Mouse (Mus musculus) layer of hippocampus, postnatal 14 days (tissue): ENCODE results near the gene Eri3. TPM values are rescaled to one million over a fixed set of nuclear protein-coding genes. Genes with fewer than 3 reads are reported as not detected.

Source experiments
- DNase-seq, 2 experiments: peaks; one replicate each; pipeline ENCODE4 v3.0.0; 2021 to 2022; ENCODE audit warnings: low spot score in 2 of 2, mixed read lengths in 1 of 2
- long read RNA-seq, 2 experiments: library from polyadenylated mRNA; stranded (forward); transcript quantifications; one replicate each; pipeline ENCODE4 v2.0.0; 2021
- total RNA-seq, 2 experiments: library from RNA; stranded (reverse); gene quantifications; 2 replicates each; pipeline ENCODE4 v1.2.3; 2021

Gene Eri3
- total RNA-seq, result 100 to 1,000 TPM; 217 to 218 TPM
- long read RNA-seq, experiment 1, transcript Eri3-201 (9 exons, 1,719 nt), result major isoform, 185 of 323 reads
- long read RNA-seq, experiment 1, partial matches to known transcripts, result 39 of 323 reads
- long read RNA-seq, experiment 1, other reads (novel, unspliced or antisense), result 99 of 323 reads
- long read RNA-seq, experiment 2, transcript Eri3-201 (9 exons, 1,719 nt), result major isoform, 201 of 416 reads
- long read RNA-seq, experiment 2, partial matches to known transcripts, result 75 of 416 reads
- long read RNA-seq, experiment 2, other reads (novel, unspliced or antisense), result 140 of 416 reads

GRCm38 (mm10) chr4:117550140-117550851 lies at the start of gene Eri3:
Eri3 (plus strand) TSS chr4:117550365.
- DNase-seq, result peak; percentile 98 to 99

- peak in 1 of 2 experiments; percentile 66 for DNase-seq
Observed at GRCm38 (mm10) chr4:117518246-117518645, 31.9 kb upstream of the Eri3 start.

DNA sequence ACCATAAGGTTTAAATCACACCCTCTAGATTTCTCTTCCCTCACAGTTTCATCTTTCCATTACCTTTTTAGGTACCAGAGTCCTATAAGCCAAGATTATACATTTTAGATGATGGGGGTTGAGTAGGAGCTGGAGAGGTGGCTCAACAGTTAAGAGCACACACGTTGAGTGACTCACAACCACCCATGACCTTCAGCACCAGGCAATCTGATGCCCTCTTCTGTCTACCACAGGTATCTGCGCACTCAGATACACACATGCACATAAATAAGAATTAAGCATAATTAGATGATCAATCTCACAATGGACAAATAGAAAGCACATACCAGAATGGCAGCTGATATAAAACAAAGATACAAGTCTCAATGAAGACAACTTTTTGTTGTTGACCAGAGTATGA lies 28.8 kb upstream of the Eri3 start:
- no peak for DNase-seq

GRCm38 (mm10) chr4:117525990-117526389 lies 24.2 kb upstream of the Eri3 start:
- DNase-seq, result no peak

GRCm38 (mm10) chr4:117527116-117527899 lies 22.9 kb upstream of the Eri3 start:
- DNase-seq, result no peak

DNA sequence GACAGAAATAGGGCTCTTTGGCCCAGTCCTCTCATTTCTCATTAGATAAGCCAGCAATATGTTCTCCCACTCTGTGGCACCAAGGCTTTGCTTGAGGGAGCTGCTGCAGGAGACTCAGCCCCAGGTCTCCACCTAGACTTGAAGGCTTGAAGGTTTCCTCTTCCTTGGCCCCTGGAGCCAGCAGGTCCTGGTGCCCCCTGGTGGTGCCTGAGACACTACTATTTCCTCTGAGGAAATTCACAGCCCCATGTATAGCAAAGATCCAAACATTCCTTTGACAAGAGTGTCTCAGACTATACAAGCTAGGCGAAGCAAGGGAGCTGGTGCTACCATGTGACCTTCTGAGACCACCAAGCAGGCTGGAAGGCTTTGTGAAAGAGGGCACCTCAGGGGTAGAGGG lies 22.2 kb upstream of the Eri3 start:
- DNase-seq, result peak in 1 of 2 experiments; percentile 24

DNA sequence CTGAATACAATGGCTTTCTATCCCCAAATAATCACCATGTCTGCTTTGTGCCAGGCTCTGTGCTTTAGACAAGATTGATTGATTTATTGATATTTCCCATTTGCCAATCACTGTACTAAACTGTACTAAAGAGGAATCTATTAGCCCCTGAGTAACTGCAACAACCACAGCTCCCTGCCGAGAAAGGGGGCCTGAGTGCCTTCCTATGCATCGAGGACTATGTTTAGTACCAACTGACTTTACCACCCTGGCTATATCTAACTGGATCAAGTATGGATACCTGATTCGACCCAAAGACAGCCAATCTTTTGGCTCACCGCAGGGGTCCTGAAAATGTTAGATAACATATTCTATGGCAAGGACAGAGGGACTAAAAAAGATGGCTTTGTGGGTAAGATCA lies 20.3 kb upstream of the Eri3 start:
- DNase-seq, result no peak

GRCm38 (mm10) chr4:117535496-117536200 lies 14.5 kb upstream of the Eri3 start:
- DNase-seq, result no peak

GRCm38 (mm10) chr4:117537002-117537401 lies 13.2 kb upstream of the Eri3 start:
- DNase-seq, result no peak

DNA sequence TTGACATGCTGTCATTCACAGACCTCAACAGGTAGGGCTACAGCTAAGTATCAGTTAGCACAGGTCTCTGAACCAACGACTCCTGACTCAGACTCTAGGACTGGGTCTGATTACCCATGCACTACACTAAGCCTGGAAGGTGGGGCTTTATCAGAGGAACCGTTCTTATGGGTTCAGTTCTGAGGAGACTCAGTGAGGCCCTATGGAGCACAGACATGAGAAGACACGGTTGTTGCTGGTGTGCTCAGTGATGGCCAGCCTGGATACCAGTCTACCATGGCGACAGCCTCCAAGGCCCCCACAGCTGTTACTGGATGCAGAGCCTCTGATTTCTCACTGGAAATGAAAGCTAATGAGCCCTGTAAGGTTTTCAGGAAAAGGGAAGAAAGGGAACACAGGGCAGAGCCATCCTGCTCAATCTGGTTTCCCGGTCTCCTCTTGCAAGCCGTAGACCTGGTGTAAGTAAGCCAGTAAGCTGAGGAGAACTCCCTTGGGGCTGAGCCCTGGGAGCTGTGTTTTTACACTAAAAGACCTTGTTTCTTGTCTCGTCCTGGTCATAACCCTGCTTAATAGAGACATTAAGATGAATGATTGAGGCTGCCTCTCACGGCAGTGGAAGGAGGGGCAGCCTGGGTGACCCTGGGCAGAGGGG lies 10.7 kb upstream of the Eri3 start:
- DNase-seq, result no peak

GRCm38 (mm10) chr4:117540571-117540970 lies 9.6 kb upstream of the Eri3 start:
- no peak for DNase-seq

- no peak for DNase-seq
Observed at GRCm38 (mm10) chr4:117545448-117545847, 4.7 kb upstream of the Eri3 start.

DNA sequence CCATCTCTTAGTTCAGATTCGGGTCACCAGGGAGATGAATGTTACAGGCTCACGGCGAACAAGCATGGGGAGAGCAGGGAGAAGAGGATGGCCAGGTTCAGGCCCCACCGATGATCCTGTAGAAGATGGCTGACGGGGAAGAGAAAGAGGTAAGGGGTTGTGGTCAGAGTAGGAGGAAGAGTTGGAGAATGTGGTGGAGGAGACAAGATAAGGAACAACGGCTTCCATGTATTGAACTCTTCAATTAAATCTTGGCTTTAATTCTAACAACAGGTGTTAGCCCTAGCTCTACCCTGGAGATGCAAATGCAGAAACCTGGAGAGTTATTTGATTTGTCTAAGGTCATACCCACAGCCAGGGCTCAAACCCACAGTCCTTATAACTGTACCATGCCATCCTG lies 3.5 kb upstream of the Eri3 start:
- no peak for DNase-seq

- DNase-seq, result peak in 1 of 2 experiments; percentile 11
Observed at GRCm38 (mm10) chr4:117549576-117549975, 589 bp upstream of the Eri3 start.

DNA sequence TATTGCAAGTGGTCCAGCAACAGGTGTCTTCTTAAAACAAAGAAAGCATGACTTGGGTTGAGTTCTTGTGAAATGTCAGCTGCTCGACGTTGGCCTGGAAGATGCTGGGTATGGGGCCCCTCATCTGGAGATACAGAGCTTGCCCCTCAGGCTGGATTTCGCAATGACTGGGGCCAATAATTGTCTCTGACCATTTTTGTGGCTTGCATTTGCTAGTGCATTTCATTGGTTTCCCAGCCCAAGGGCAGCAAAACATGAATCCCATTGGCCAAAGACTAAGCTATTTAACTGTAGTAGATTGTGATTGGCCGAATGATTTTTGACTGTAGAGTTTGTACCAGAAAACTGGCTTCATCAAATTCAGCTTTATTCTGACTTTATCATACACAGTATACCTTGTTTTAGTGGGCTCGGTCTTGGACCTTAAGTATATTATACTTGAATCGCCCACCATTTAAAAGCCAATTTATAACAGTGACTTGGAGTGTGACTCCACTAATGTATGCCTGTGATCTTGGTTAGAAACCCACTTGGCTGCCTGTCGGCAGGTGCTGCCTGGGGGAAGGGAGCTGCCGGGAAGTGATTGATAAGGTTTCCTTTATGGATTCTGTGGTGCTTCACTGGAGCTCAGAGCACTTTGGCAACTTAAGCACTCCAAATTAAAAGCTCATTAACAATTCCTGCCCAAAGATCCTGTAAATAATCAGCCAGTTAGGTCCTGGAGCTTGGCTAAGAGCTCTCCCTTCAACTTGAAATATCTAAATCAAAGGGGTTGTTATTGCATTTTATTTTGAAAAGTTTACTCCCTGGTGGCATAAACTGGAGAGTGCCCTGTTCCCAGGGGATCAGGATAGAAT lies 1.2 kb downstream of the Eri3 start:
- peak in 1 of 2 experiments; percentile 26 for DNase-seq

DNA sequence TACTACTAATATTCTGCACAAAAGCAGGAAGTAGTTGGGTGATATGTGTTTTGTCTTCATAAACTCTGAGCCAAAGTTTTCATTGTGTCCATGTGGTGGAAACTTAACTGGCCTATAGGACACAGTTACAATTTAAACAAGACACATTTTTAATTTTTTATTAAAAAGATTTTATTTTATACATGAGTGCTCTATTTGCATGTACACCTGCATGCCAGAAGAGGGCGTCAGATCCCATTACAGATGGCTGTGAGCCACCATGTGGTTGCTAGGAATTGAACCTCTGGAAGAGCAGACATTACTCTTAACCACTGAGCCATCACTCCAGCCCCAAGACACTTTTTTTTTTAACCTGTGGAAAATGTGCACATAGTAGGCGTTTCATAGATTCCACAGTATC lies 5.3 kb downstream of the Eri3 start:
- DNase-seq, result no peak

GRCm38 (mm10) chr4:117556372-117556771 lies 6.2 kb downstream of the Eri3 start:
- no peak for DNase-seq

GRCm38 (mm10) chr4:117557068-117557645 lies 7.0 kb downstream of the Eri3 start:
- no peak for DNase-seq

- no peak for DNase-seq
Observed at GRCm38 (mm10) chr4:117563967-117564366, 13.8 kb downstream of the Eri3 start.
